Comparison of ENCODE assay signal across 8 mouse cellular contexts in the genomic region with DNA sequence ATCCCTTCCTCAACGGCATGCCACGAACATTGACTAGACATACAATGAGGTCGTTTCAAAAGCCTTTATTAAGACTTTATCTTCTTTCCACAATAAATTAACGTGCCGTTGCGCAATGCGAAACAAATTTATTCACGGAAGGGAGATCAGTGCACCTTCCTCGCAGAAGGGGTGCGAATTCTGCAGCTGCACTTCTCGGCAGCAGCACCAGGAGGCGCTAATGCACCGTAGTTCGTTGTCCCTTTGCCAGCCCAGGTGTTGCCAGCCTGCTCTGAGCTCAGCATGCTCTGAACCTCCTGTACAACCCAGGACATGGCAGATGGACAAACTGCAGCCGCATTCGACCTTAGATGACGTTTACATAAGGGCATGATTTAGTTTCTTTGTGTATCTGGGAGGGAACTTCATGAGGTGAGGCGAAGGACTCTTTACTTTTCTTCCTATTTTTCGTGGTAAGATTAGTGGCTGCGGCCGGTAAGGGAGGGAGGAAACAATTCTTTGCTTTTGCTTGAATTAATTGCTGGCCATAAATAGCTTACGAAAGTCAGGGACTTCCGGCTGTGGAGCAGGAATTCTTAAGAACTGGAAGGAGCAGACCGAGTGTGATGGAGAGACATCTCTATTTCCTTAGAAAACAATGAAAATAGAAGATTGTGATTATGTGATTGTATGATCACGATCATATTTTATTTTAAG.
DNase-seq lines count a peak whose midpoint lies in the region; ATAC-seq and TF ChIP-seq lines count a peak whose summit lies in the region.

No protein-coding gene starts in this region.

- no peaks in the 10 kb centered on the region for H3K27me3 ChIP-seq in forebrain, embryonic 14.5 days (replicated peaks; ENCODE audit: control insufficient read depth, insufficient read depth, low read length)
- H3K27me3 ChIP-seq in hindbrain, embryonic 13.5 days: 0 out of 2 replicates have a peak, but pooled peaks cover 3% of the 10 kb centered on the region

- no peak overlapping the region for H3K9ac ChIP-seq in ES-E14 (ENCODE audit: insufficient read depth, low read depth, low read length, poor library complexity, severe bottlenecking)
- no peak overlapping the region for H3K9ac ChIP-seq in forebrain, embryonic 14.5 days (ENCODE audit: low read length)
- no peak overlapping the region for H3K9ac ChIP-seq in hindbrain, embryonic 13.5 days

- WGBS in forebrain, embryonic 14.5 days: 25% methylated on average over 25 of the region's 25 CpGs
- WGBS in hindbrain, embryonic 13.5 days: 30% methylated on average over 25 of the region's 25 CpGs

- no peak overlapping the region for H3K27ac ChIP-seq in ES-E14 (ENCODE audit: insufficient read depth, low read depth, low read length, poor library complexity, severe bottlenecking)
- no peak overlapping the region for H3K27ac ChIP-seq in forebrain, embryonic 14.5 days (ENCODE audit: low read depth, low read length)
- H3K27ac ChIP-seq in hindbrain, embryonic 13.5 days: no peak overlapping the region

- in situ Hi-C loops in ES-E14 (cut with MboI; ENCODE audit: low sequenced_read_pairs in 2 of 2, unreplicated experiment in 2 of 2): loop anchor here in 1 of 2 experiments (25.0 kb wide), 1 partner anchor 676 kb away; no protein-coding TSS in a partner anchor

- H3K4me1 ChIP-seq in ES-E14 (ENCODE audit: control insufficient read depth in 2 of 2, insufficient read depth in 2 of 2, low read length in 2 of 2, poor library complexity in 1 of 2): no peaks in the 10 kb centered on the region
- no peaks in the 10 kb centered on the region for H3K4me1 ChIP-seq in forebrain, embryonic 14.5 days (ENCODE audit: control insufficient read depth, insufficient read depth, low read length)
- H3K4me1 ChIP-seq in hindbrain, embryonic 13.5 days (replicated peaks): no peaks in the 10 kb centered on the region

- H3K4me2 ChIP-seq in forebrain, embryonic 14.5 days (ENCODE audit: low read length): peak overlapping the region; percentile 25
- H3K4me2 ChIP-seq in hindbrain, embryonic 13.5 days: peak overlapping the region; percentile 39

- ATAC-seq in forebrain, embryonic 14.5 days: peak; percentile 88
- peak; percentile 89 for ATAC-seq in hindbrain, embryonic 13.5 days (ENCODE audit: low FRiP score)

- DNase-seq in ES-E14 (ENCODE audit: low read depth, low spot score): peak; percentile 50
- DNase-seq in c-Kit-positive CD71-negative TER-119-negative erythroid progenitor cells, embryonic 14.5 days (ENCODE audit: low read depth): peak; percentile 13
- peak; percentile 79 for DNase-seq in forebrain, embryonic 14.5 days (ENCODE audit: low spot score)
- DNase-seq in layer of hippocampus, postnatal 10 days (ENCODE audit: low spot score in 2 of 2): peak; percentile 82 to 87
- peak; percentile 75 for DNase-seq in lung, postnatal 14 days
- peak; percentile 56 for DNase-seq in retina, postnatal 1 day
- DNase-seq in urinary bladder, postnatal 4 days (ENCODE audit: low spot score in 2 of 2): peak; percentile 55 to 80

- no peaks in the 10 kb centered on the region for H3K36me3 ChIP-seq in ES-E14 (ENCODE audit: control insufficient read depth, insufficient read depth, low read length, poor library complexity, severe bottlenecking)
- H3K36me3 ChIP-seq in forebrain, embryonic 14.5 days (ENCODE audit: control insufficient read depth, insufficient read depth, low read length): no peaks in the 10 kb centered on the region
- no peaks in the 10 kb centered on the region for H3K36me3 ChIP-seq in hindbrain, embryonic 13.5 days

- no peaks in the 10 kb centered on the region for H3K9me3 ChIP-seq in ES-E14 (ENCODE audit: control insufficient read depth, insufficient read depth, low read depth, low read length)
- no peaks in the 10 kb centered on the region for H3K9me3 ChIP-seq in forebrain, embryonic 14.5 days (replicated peaks; ENCODE audit: control insufficient read depth, low read length)
- no peaks in the 10 kb centered on the region for H3K9me3 ChIP-seq in hindbrain, embryonic 13.5 days

- no peak overlapping the region for H3K4me3 ChIP-seq in ES-E14 (ENCODE audit: insufficient read depth in 1 of 2, low read depth in 1 of 2, low read length in 2 of 2, poor library complexity in 1 of 2, severe bottlenecking in 1 of 2)
- no peak overlapping the region for H3K4me3 ChIP-seq in forebrain, embryonic 14.5 days (ENCODE audit: low read depth, low read length)
- H3K4me3 ChIP-seq in hindbrain, embryonic 13.5 days: no peak overlapping the region

TF ChIP-seq in ES-E14, 5 proteins besides CTCF, POLR2A, EP300 and RAD21:
- TF ChIP-seq MAFK (IDR thresholded peaks at IDR 0.05; ENCODE audit: insufficient read depth, low read depth, low read length): no peak
- peak; percentile 95; the same call in 1 of the 2 replicates for TF ChIP-seq ZC3H11A (IDR thresholded peaks at IDR 0.05; ENCODE audit: borderline replicate concordance, low read depth, low read length)

Comparison
In these comparisons a context has a peak if more than half of its experiments do, and no peak if none do; other contexts are left out.
1. DNase-seq: peak in every context shown above with its lines; median percentile 84 in layer of hippocampus, postnatal 10 days; 79 in forebrain, embryonic 14.5 days; 75 in lung, postnatal 14 days; 68 in urinary bladder, postnatal 4 days; 56 in retina, postnatal 1 day; 50 in ES-E14; 13 in c-Kit-positive CD71-negative TER-119-negative erythroid progenitor cells, embryonic 14.5 days.